Mouse (Mus musculus) lung, embryonic 16.5 days (tissue): ENCODE data around the gene Kcnj10. TPM values are rescaled to one million over a fixed set of nuclear protein-coding genes. Genes with fewer than 3 reads are reported as not detected.
A peak's percentile ranks its signal among the peaks of the same experiment; 100 is the strongest.

Source experiments
- ATAC-seq: fragments of 200-750 bp; cut with Nextera tagmentation; 2 replicates; pipeline ENCODE4 v1.8.0; 2017; ENCODE audit warnings: low read depth, mild to moderate bottlenecking, moderate library complexity
- H3K27ac ChIP-seq: fragments of 300-500 bp; sonication (generic); 2 replicates; pipeline ENCODE4 v1.5.1; 2014; ENCODE audit warnings: mild to moderate bottlenecking, control low read depth, low read length
- H3K27me3 ChIP-seq: fragments of 300-500 bp; sonication (generic); 2 replicates; pipeline ENCODE4 v1.6.1; 2014; ENCODE audit warnings: low read depth, low read length, mixed read lengths; ENCODE audit not compliant: control insufficient read depth, insufficient read depth
- H3K36me3 ChIP-seq: fragments of 300-500 bp; sonication (generic); 2 replicates; pipeline ENCODE4 v1.6.1; 2014; ENCODE audit warnings: low read length; ENCODE audit not compliant: control insufficient read depth, insufficient read depth
- H3K4me1 ChIP-seq: fragments of 300-500 bp; sonication (generic); replicated peaks from 2 replicates; pipeline ENCODE4 v1.6.1; 2014; ENCODE audit warnings: low read length, mixed read lengths; ENCODE audit not compliant: control insufficient read depth, insufficient read depth
- H3K4me2 ChIP-seq: fragments of 300-500 bp; sonication (generic); 2 replicates; pipeline ENCODE4 v1.6.1; 2014; ENCODE audit warnings: low read depth, low read length, control low read depth
- H3K4me3 ChIP-seq: fragments of 300-500 bp; sonication (generic); 2 replicates; pipeline ENCODE4 v1.5.1; 2014; ENCODE audit warnings: mild to moderate bottlenecking, low read length, control low read depth
- H3K9ac ChIP-seq: fragments of 300-500 bp; sonication (generic); 2 replicates; pipeline ENCODE4 v1.6.1; 2014; ENCODE audit warnings: low read length, control low read depth
- H3K9me3 ChIP-seq: fragments of 300-500 bp; sonication (generic); 2 replicates; pipeline ENCODE4 v1.6.1; 2016; ENCODE audit warnings: low read length; ENCODE audit not compliant: control insufficient read depth
- WGBS: fragments of 180-500 bp; shearing (Covaris S2); extraction: QIAGEN DNeasy Blood & Tissue Kit; methylation state at CpG from one replicate; pipeline ENCODE4 v1.1.7; 2014; 5-methylcytosine and 5-hydroxymethylcytosine counted together
- polyA plus RNA-seq: library from polyadenylated mRNA; unstranded; fragments of >200 nt; fragmentation: Nextera tagmentation; extraction: Ambion mirVana; gene quantifications from 2 replicates; pipeline ENCODE4 v1.2.1, GENCODE M21; 2015

Kcnj10 gene
- polyA plus RNA-seq, 1 experiment from 2014 or later, result 0.20 TPM

DNA sequence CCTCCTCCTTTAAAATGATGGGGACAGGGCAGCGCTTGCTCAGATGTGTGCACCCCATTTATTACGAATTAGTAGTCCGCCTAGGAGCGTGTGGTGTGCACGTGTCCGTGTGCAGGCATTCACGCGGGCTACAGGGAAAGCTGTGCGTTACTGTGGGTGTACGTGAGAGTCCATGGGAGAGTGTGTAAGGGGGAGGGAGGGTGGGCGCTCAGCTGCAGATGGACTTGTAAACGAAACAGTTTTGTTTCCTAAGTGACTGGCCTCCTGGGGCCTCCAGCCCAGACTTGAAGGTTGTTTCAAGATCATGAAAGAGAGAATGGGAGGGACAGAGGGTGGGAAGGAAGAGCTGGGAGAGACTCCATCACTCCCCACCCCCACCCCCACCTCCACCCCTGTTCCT, 39.8 kb upstream of the Kcnj10 start:
- Histone ChIP-seq H3K27me3 (no peaks in the 10 kb centered on the region), H3K27ac (no peak overlapping the region), H3K4me1 (peaks cover 10% of the 10 kb centered on the region), H3K9me3 (no peaks in the 10 kb centered on the region), H3K4me3 (no peak overlapping the region), H3K4me2 (no peak overlapping the region), H3K9ac (no peak overlapping the region), H3K36me3 (no peaks in the 10 kb centered on the region)
- no peak for ATAC-seq
- 53% methylated on average over 12 of the region's 12 CpGs for WGBS

DNA sequence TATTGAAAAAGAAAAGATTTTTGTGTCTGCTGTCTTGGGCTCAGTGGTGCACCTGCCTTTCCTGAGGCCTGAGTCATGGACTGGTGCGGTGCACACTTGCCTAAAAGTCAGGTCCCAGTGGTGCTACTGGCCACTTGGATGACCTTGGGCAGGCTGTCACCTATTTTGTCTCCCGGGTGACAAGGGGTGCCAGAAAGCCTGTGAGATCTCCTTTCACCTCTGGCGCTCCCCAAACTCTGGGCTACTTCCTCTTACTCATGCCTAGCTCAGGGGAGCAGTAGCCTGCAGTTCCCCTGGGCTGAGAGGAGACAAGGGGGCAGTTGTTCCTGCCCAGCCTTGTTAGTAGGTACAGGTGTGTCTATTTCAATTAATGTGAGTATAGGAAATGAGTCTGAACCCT, 38.7 kb upstream of the Kcnj10 start:
- 58% methylated on average over 3 of the region's 3 CpGs for WGBS
- Histone ChIP-seq H3K4me1 (peaks cover 2% of the 10 kb centered on the region), H3K4me2 (no peak overlapping the region), H3K27ac (no peak overlapping the region), H3K4me3 (no peak overlapping the region), H3K27me3 (no peaks in the 10 kb centered on the region), H3K9ac (no peak overlapping the region), H3K9me3 (no peaks in the 10 kb centered on the region), H3K36me3 (no peaks in the 10 kb centered on the region)
- ATAC-seq, result no peak

DNA sequence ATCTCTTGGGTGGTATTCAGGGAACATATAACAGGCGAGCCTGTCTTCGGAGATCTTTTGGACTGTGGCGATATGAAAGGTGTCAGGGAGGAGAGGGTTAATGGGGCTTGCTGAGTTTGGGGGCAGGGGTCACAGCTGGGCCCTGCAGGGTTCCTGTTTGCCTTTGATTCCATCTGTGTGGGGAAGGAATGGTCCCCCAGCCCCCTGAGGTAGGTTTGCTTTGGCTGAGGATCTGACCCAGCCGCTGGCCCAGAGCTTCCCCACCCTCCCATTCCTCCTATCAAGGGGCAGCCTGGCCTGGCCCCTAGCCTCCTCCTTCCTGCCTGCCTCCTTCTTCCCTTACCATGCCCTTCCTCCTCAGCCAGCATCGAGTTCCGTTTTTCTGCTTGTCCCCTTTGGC, 38.2 kb upstream of the Kcnj10 start:
- Histone ChIP-seq H3K27me3 (no peaks in the 10 kb centered on the region), H3K4me3 (no peak overlapping the region), H3K9me3 (no peaks in the 10 kb centered on the region), H3K4me1 (no peaks in the 10 kb centered on the region; the same call in none of the 2 replicates), H3K9ac (no peak overlapping the region), H3K27ac (no peak overlapping the region), H3K4me2 (no peak overlapping the region), H3K36me3 (no peaks in the 10 kb centered on the region)
- 31% methylated on average over 6 of the region's 6 CpGs for WGBS
- no peak for ATAC-seq

DNA sequence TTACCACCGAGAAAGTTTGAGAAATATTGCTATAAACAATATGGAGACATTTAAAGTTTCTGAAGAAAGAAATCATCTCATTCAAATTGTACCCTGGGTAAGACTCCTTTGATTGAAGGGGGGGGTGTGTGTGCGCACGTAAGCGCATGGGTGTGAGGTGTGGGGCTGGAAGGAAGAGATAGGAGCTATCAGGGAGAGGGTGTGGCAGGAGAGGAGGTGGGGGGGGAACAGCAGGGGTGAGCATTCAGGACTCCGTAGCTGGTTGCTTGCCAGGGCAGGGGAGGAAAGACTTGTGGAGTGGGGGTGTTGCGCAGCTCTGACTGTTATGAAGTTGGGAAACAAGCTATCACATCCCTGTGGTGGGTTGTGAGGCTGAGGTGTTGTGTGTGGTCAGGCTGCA, 36.6 kb upstream of the Kcnj10 start:
- Histone ChIP-seq H3K36me3 (no peaks in the 10 kb centered on the region), H3K4me3 (no peak overlapping the region), H3K27ac (no peak overlapping the region), H3K4me1 (peaks cover 5% of the 10 kb centered on the region; the same call in 1 of the 2 replicates), H3K9me3 (no peaks in the 10 kb centered on the region), H3K9ac (no peak overlapping the region), H3K27me3 (no peaks in the 10 kb centered on the region), H3K4me2 (no peak overlapping the region)
- WGBS, result 60% methylated on average over 6 of the region's 6 CpGs
- ATAC-seq, result no peak

DNA sequence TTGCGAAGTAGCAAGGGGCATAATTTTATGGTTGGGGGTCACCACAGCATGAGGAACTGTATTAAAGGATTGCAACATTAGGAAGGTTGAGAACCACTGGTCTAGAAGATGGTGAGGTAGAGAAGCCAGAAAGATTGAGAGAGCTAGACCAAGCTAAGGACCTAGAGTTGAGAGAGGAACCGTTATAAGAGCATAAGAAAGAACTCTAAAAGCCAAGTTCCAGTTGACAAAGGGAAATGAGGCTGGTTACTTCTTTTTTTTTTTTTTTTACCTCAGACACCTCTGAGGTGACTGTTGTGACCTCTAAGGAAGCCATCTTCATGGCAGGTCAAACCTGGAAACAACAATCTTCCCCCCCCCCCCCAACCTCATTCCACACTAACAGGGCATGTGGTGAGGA, 35.9 kb upstream of the Kcnj10 start:
- Histone ChIP-seq H3K36me3 (no peaks in the 10 kb centered on the region), H3K4me1 (peaks cover 8% of the 10 kb centered on the region), H3K27me3 (no peaks in the 10 kb centered on the region), H3K9me3 (no peaks in the 10 kb centered on the region), H3K27ac (no peak overlapping the region), H3K4me2 (no peak overlapping the region), H3K9ac (no peak overlapping the region), H3K4me3 (no peak overlapping the region)
- ATAC-seq, result no peak
- WGBS, result 83% methylated on average over 2 of the region's 2 CpGs

DNA sequence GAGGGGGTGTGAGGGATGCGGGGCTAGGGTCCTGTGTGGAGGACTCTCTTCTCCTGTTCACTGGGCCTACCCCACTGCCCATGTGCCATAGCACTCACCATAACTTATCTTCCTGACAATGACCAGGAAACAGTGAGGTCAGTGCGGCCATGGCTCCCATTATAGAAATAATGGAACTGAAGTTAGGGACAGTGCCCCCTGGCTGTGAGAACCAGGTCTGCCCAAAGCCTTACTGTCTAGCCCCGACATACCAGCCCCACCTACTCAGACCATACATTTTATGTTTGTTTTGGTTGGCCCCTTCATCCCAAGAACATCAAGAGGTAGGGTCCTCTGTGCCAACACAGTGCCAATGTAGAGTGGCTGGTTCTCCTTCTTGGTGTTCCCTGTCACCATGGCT, 35.4 kb upstream of the Kcnj10 start:
- no peak overlapping the region for H3K27ac ChIP-seq
- no peak overlapping the region for H3K4me3 ChIP-seq
- H3K36me3 ChIP-seq, result no peaks in the 10 kb centered on the region
- no peaks in the 10 kb centered on the region for H3K9me3 ChIP-seq
- no peak for ATAC-seq
- H3K9ac ChIP-seq, result no peak overlapping the region
- WGBS, result 62% methylated on average over 3 of the region's 3 CpGs
- no peaks in the 10 kb centered on the region for H3K27me3 ChIP-seq
- H3K4me2 ChIP-seq, result no peak overlapping the region
- H3K4me1 ChIP-seq, result peaks cover 13% of the 10 kb centered on the region

DNA sequence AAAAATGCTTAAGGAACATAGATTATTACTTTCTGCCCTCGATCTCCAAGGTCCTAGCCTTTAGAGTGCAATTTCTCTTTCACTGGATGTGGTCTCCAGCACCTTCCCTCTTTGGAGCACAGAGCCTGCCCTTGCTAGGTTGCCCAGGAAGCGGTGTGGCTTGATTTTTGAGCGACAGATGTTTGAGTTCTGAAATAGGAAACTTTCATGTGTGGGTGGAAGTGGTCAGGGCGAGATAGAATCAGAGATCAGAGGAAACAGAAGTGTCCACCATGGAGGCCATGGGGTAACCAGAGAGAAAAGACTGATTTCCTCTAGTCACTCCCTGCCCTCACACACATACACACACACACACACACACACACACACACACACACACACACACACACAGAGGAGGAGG, 34.8 kb upstream of the Kcnj10 start:
- H3K9me3 ChIP-seq, result no peaks in the 10 kb centered on the region
- no peak overlapping the region for H3K27ac ChIP-seq
- no peaks in the 10 kb centered on the region for H3K27me3 ChIP-seq
- H3K4me3 ChIP-seq, result no peak overlapping the region
- ATAC-seq, result no peak
- 54% methylated on average over 4 of the region's 4 CpGs for WGBS
- H3K9ac ChIP-seq, result no peak overlapping the region
- H3K36me3 ChIP-seq, result no peaks in the 10 kb centered on the region
- no peak overlapping the region for H3K4me2 ChIP-seq
- H3K4me1 ChIP-seq, result peaks cover 18% of the 10 kb centered on the region

DNA sequence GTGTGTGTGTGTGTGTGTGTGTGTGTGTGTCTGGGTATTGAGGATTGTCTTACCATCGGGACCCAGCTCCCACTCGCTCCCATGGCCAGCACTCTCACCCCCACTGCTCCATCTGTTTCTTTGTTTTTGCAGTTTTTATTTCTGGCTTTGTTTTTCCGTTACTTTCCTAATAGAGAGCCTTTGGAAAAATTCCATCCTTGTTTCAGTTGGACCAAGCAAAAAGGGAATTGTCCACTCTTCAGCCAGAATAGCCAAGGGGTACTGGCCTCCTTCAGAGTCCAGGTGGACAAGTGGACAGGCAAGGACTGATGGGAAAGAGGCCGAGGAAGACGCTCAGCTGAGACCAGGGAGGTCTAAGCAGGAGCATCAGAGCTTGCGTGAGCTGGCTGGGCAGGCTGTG, 34.1 kb upstream of the Kcnj10 start:
- no peak overlapping the region for H3K9ac ChIP-seq
- WGBS, result 65% methylated on average over 6 of the region's 6 CpGs
- 0 out of 2 replicates have a peak overlapping the region, but pooled peaks have one; percentile 29 for H3K27ac ChIP-seq

DNA sequence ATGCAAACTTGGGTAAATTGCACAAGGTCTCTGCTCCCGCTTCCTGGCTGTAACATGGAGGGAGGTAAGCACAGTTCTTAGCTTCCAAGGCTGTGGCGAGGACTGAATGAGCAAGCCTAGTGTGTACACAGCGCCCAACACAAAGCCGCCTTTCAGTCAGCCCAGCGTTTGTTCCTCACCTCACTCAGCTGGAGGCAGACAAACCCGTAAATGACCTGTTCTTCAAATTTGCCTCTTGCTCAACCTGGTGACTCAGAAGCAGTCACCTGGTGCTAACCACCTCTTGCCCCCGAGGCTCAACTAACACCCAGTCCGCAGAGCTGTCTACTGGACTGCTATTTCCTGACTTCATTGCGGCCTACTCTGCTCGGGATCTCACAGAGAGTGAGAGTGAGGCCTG, 33.1 kb upstream of the Kcnj10 start:
- peaks cover 22% of the 10 kb centered on the region for H3K4me1 ChIP-seq
- H3K27ac ChIP-seq, result peak overlapping the region; percentile 86
- H3K9ac ChIP-seq, result peak overlapping the region; percentile 45
- WGBS, result 32% methylated on average over 10 of the region's 10 CpGs
- ATAC-seq, result peak; percentile 22; the same call in 1 of the 2 replicates
- H3K27me3 ChIP-seq, result no peaks in the 10 kb centered on the region
- H3K36me3 ChIP-seq, result no peaks in the 10 kb centered on the region
- H3K4me3 ChIP-seq, result no peak overlapping the region
- no peak overlapping the region for H3K4me2 ChIP-seq
- H3K9me3 ChIP-seq, result no peaks in the 10 kb centered on the region

More for the DNA sequence above, 34.1 kb upstream of the Kcnj10 start:
- Histone ChIP-seq H3K4me1 (peaks cover 19% of the 10 kb centered on the region), H3K4me3 (no peak overlapping the region), H3K9me3 (no peaks in the 10 kb centered on the region), H3K27me3 (no peaks in the 10 kb centered on the region), H3K36me3 (no peaks in the 10 kb centered on the region), H3K4me2 (no peak overlapping the region)
- ATAC-seq, result no peak

DNA sequence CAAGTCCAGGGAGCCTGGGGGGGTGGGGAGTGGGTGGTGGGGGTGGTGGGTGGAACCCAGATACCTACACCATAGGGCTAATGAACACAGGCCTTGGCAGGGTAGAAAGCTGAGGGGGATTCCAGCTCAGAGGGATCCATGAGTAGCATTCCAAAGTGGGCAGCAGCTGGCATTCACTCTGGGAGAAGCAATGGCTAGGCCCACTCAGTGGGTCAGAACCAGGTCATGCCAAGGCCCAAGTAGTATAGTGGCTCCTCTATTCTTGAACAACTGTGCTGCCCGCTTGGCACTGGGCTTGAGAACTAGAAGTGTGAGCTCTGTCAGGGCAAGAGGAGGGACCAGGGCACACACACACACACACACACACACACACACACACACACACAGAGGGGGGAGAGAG, 32.6 kb upstream of the Kcnj10 start:
- Histone ChIP-seq H3K27me3 (no peaks in the 10 kb centered on the region), H3K4me2 (no peak overlapping the region), H3K27ac (peak overlapping the region; percentile 86), H3K36me3 (no peaks in the 10 kb centered on the region), H3K9ac (peak overlapping the region; percentile 45), H3K9me3 (no peaks in the 10 kb centered on the region), H3K4me3 (no peak overlapping the region), H3K4me1 (peaks cover 27% of the 10 kb centered on the region)
- WGBS, result 70% methylated on average over 1 of the region's 1 CpGs
- ATAC-seq, result no peak
